Mouse (Mus musculus): ENCODE data around the gene B230217C12Rik. TPM values are rescaled to one million over a fixed set of nuclear protein-coding genes. Genes with fewer than 3 reads are reported as not detected.

B230217C12Rik gene
- polyA plus RNA-seq, 1 experiment from 2014 or later, result 15.9 TPM

- H3K27me3 ChIP-seq (ENCODE audit: poor library complexity, severe bottlenecking), result no peaks in the 10 kb centered on the region
- DNase-seq (ENCODE audit: extremely low spot score, low spot score), result no peak
- H3K9me3 ChIP-seq, result no peaks in the 10 kb centered on the region
- H3K27ac ChIP-seq, result no peak overlapping the region
- peaks cover 74% of the 10 kb centered on the region for H3K4me1 ChIP-seq
- H3K4me3 ChIP-seq, result no peak overlapping the region
- H3K36me3 ChIP-seq (replicated peaks), result peaks cover 16% of the 10 kb centered on the region
- 45% methylated on average over 6 of the region's 6 CpGs for WGBS
These were observed 38.1 kb upstream of the B230217C12Rik start for GRCm38 (mm10) chr11:97802495-97802894.

GRCm38 (mm10) chr11:97803847-97804246, 36.7 kb upstream of the B230217C12Rik start:
- Histone ChIP-seq H3K27me3 (ENCODE audit: poor library complexity, severe bottlenecking) (no peaks in the 10 kb centered on the region), H3K9me3 (no peaks in the 10 kb centered on the region), H3K27ac (0 out of 2 replicates have a peak overlapping the region, but pooled peaks have one; percentile 79), H3K36me3 (replicated peaks) (peaks cover 29% of the 10 kb centered on the region), H3K4me1 (peaks cover 81% of the 10 kb centered on the region), H3K4me3 (no peak overlapping the region)
- WGBS, result 76% methylated on average over 5 of the region's 5 CpGs
- DNase-seq (ENCODE audit: extremely low spot score, low spot score), result no peak

- H3K36me3 ChIP-seq (replicated peaks), result peaks cover 39% of the 10 kb centered on the region
- H3K27ac ChIP-seq, result peak overlapping the region; percentile 79
- 48% methylated on average over 9 of the region's 9 CpGs for WGBS
- H3K4me1 ChIP-seq, result peaks cover 88% of the 10 kb centered on the region
- H3K9me3 ChIP-seq, result no peaks in the 10 kb centered on the region
- no peaks in the 10 kb centered on the region for H3K27me3 ChIP-seq (ENCODE audit: poor library complexity, severe bottlenecking)
- peak overlapping the region; percentile 11; the same call in 1 of the 2 replicates for H3K4me3 ChIP-seq
- DNase-seq (ENCODE audit: extremely low spot score, low spot score), result no peak
These were observed 35.5 kb upstream of the B230217C12Rik start for GRCm38 (mm10) chr11:97804841-97805661.

- peak overlapping the region; percentile 27; the same call in 1 of the 2 replicates for H3K4me3 ChIP-seq
- H3K4me1 ChIP-seq, result peaks cover 91% of the 10 kb centered on the region
- DNase-seq (ENCODE audit: extremely low spot score, low spot score), result no peak
- no peaks in the 10 kb centered on the region for H3K27me3 ChIP-seq (ENCODE audit: poor library complexity, severe bottlenecking)
- H3K27ac ChIP-seq, result peak overlapping the region; percentile 79
- 62% methylated on average over 15 of the region's 15 CpGs for WGBS
- no peaks in the 10 kb centered on the region for H3K9me3 ChIP-seq
- H3K36me3 ChIP-seq (replicated peaks), result peaks cover 39% of the 10 kb centered on the region
These were observed 34.6 kb upstream of the B230217C12Rik start for GRCm38 (mm10) chr11:97805662-97806612.

GRCm38 (mm10) chr11:97806613-97806964, 34.0 kb upstream of the B230217C12Rik start:
- Histone ChIP-seq H3K4me1 (peaks cover 91% of the 10 kb centered on the region), H3K36me3 (replicated peaks) (peaks cover 39% of the 10 kb centered on the region), H3K27me3 (ENCODE audit: poor library complexity, severe bottlenecking) (no peaks in the 10 kb centered on the region), H3K4me3 (peak overlapping the region; percentile 27; the same call in 1 of the 2 replicates), H3K27ac (peak overlapping the region; percentile 79), H3K9me3 (no peaks in the 10 kb centered on the region)
- no peak for DNase-seq (ENCODE audit: extremely low spot score, low spot score)
- WGBS, result 77% methylated on average over 7 of the region's 7 CpGs

- H3K36me3 ChIP-seq (replicated peaks), result peaks cover 39% of the 10 kb centered on the region
- H3K27ac ChIP-seq, result peak overlapping the region; percentile 79
- H3K4me3 ChIP-seq, result peak overlapping the region; percentile 13; the same call in 1 of the 2 replicates
- H3K27me3 ChIP-seq (ENCODE audit: poor library complexity, severe bottlenecking), result no peaks in the 10 kb centered on the region
- WGBS, result 47% methylated on average over 6 of the region's 6 CpGs
- H3K9me3 ChIP-seq, result no peaks in the 10 kb centered on the region
- H3K4me1 ChIP-seq, result peaks cover 91% of the 10 kb centered on the region
- no peak for DNase-seq (ENCODE audit: extremely low spot score, low spot score)
These were observed 33.0 kb upstream of the B230217C12Rik start for GRCm38 (mm10) chr11:97807626-97808025.

- Histone ChIP-seq H3K4me3 (peak overlapping the region; percentile 13), H3K36me3 (replicated peaks) (peaks cover 40% of the 10 kb centered on the region), H3K27me3 (ENCODE audit: poor library complexity, severe bottlenecking) (no peaks in the 10 kb centered on the region), H3K4me1 (peaks cover 94% of the 10 kb centered on the region), H3K27ac (peak overlapping the region; percentile 79), H3K9me3 (no peaks in the 10 kb centered on the region)
- DNase-seq (ENCODE audit: extremely low spot score, low spot score), result no peak
- WGBS, result 65% methylated on average over 2 of the region's 2 CpGs
These were observed 32.5 kb upstream of the B230217C12Rik start for GRCm38 (mm10) chr11:97808093-97808492.

GRCm38 (mm10) chr11:97808621-97809234, 31.9 kb upstream of the B230217C12Rik start:
- no peak for DNase-seq (ENCODE audit: extremely low spot score, low spot score)
- Histone ChIP-seq H3K27me3 (ENCODE audit: poor library complexity, severe bottlenecking) (no peaks in the 10 kb centered on the region), H3K4me3 (peak overlapping the region; percentile 13; the same call in 1 of the 2 replicates), H3K36me3 (replicated peaks) (peaks cover 44% of the 10 kb centered on the region), H3K9me3 (no peaks in the 10 kb centered on the region), H3K4me1 (peaks cover 98% of the 10 kb centered on the region), H3K27ac (peak overlapping the region; percentile 79)
- 36% methylated on average over 5 of the region's 5 CpGs for WGBS

- H3K27ac ChIP-seq, result peak overlapping the region; percentile 79
- H3K4me1 ChIP-seq, result peaks cover 98% of the 10 kb centered on the region
- WGBS, result 75% methylated on average over 7 of the region's 7 CpGs
- H3K4me3 ChIP-seq, result no peak overlapping the region
- H3K36me3 ChIP-seq (replicated peaks), result peaks cover 51% of the 10 kb centered on the region
- H3K27me3 ChIP-seq (ENCODE audit: poor library complexity, severe bottlenecking), result no peaks in the 10 kb centered on the region
- DNase-seq (ENCODE audit: extremely low spot score, low spot score), result no peak
- no peaks in the 10 kb centered on the region for H3K9me3 ChIP-seq
These were observed 31.1 kb upstream of the B230217C12Rik start for GRCm38 (mm10) chr11:97809235-97810121.

GRCm38 (mm10) chr11:97810356-97810755, 30.2 kb upstream of the B230217C12Rik start:
- Histone ChIP-seq H3K27ac (peak overlapping the region; percentile 88; the same call in 1 of the 2 replicates), H3K4me3 (no peak overlapping the region), H3K4me1 (peaks cover 98% of the 10 kb centered on the region), H3K27me3 (ENCODE audit: poor library complexity, severe bottlenecking) (no peaks in the 10 kb centered on the region), H3K9me3 (no peaks in the 10 kb centered on the region), H3K36me3 (replicated peaks) (peaks cover 59% of the 10 kb centered on the region)
- DNase-seq (ENCODE audit: extremely low spot score, low spot score), result no peak
- whole genome bisulfite sequencing, result 65% methylated on average over 7 of the region's 7 CpGs

- H3K27me3 ChIP-seq (ENCODE audit: poor library complexity, severe bottlenecking), result no peaks in the 10 kb centered on the region
- WGBS, result 6% methylated on average over 3 of the region's 3 CpGs
- peak overlapping the region; percentile 88 for H3K27ac ChIP-seq
- H3K36me3 ChIP-seq (replicated peaks), result peaks cover 65% of the 10 kb centered on the region
- no peaks in the 10 kb centered on the region for H3K9me3 ChIP-seq
- H3K4me3 ChIP-seq, result no peak overlapping the region
- H3K4me1 ChIP-seq, result peaks cover 98% of the 10 kb centered on the region
- DNase-seq (ENCODE audit: extremely low spot score, low spot score), result no peak
These were observed 29.6 kb upstream of the B230217C12Rik start for GRCm38 (mm10) chr11:97810970-97811369.
